Mouse (Mus musculus) embryonic facial prominence, embryonic 13.5 days (tissue): Measurements from ENCODE around the gene D130043K22Rik. TPM values are rescaled to one million over a fixed set of nuclear protein-coding genes. Genes with fewer than 3 reads are reported as not detected.

Experiments used
- ATAC-seq: fragments of 200-750 bp; cut with Nextera tagmentation; 2 replicates; pipeline ENCODE4 v1.8.0; 2017; ENCODE audit warnings: low read depth; ENCODE audit not compliant: insufficient number of reproducible peaks, insufficient read depth, low FRiP score, low TSS enrichment
- H3K27ac ChIP-seq: fragments of 300-500 bp; sonication (generic); 2 replicates; pipeline ENCODE4 v1.5.1; 2015; ENCODE audit warnings: moderate library complexity, mild to moderate bottlenecking, inconsistent platforms
- H3K27me3 ChIP-seq: fragments of 300-500 bp; sonication (generic); 2 replicates; pipeline ENCODE4 v1.6.1; 2015; ENCODE audit warnings: mild to moderate bottlenecking, inconsistent platforms
- H3K36me3 ChIP-seq: fragments of 300-500 bp; sonication (generic); 2 replicates; pipeline ENCODE4 v1.6.1; 2015; ENCODE audit warnings: mild to moderate bottlenecking, inconsistent platforms
- H3K4me1 ChIP-seq: fragments of 300-500 bp; sonication (generic); 2 replicates; pipeline ENCODE4 v1.6.1; 2015; ENCODE audit warnings: inconsistent platforms
- H3K4me2 ChIP-seq: fragments of 300-500 bp; sonication (generic); 2 replicates; pipeline ENCODE4 v1.6.1; 2015; ENCODE audit warnings: moderate library complexity, mild to moderate bottlenecking, inconsistent platforms
- H3K4me3 ChIP-seq: fragments of 300-500 bp; sonication (generic); 2 replicates; pipeline ENCODE4 v1.5.1; 2015; ENCODE audit warnings: mild to moderate bottlenecking, inconsistent platforms
- H3K9ac ChIP-seq: fragments of 300-500 bp; sonication (generic); 2 replicates; pipeline ENCODE4 v1.6.1; 2015; ENCODE audit warnings: mild to moderate bottlenecking, inconsistent platforms
- H3K9me3 ChIP-seq: fragments of 300-500 bp; sonication (generic); 2 replicates; pipeline ENCODE4 v1.6.1; 2016; ENCODE audit warnings: inconsistent platforms
- WGBS: fragments of 180-500 bp; shearing (Covaris S2); methylation state at CpG from one replicate; pipeline ENCODE4 v1.1.7; 2015; ENCODE audit warnings: mixed read lengths; 5-methylcytosine and 5-hydroxymethylcytosine counted together
- polyA plus RNA-seq: library from polyadenylated mRNA; unstranded; fragments of >200 nt; fragmentation: Nextera tagmentation; extraction: Ambion mirVana; gene quantifications from 2 replicates; pipeline ENCODE4 v1.2.1, GENCODE M21; 2015

The D130043K22Rik gene
- 0.22 and 0.87 TPM in 2 replicates for polyA plus RNA-seq

DNA sequence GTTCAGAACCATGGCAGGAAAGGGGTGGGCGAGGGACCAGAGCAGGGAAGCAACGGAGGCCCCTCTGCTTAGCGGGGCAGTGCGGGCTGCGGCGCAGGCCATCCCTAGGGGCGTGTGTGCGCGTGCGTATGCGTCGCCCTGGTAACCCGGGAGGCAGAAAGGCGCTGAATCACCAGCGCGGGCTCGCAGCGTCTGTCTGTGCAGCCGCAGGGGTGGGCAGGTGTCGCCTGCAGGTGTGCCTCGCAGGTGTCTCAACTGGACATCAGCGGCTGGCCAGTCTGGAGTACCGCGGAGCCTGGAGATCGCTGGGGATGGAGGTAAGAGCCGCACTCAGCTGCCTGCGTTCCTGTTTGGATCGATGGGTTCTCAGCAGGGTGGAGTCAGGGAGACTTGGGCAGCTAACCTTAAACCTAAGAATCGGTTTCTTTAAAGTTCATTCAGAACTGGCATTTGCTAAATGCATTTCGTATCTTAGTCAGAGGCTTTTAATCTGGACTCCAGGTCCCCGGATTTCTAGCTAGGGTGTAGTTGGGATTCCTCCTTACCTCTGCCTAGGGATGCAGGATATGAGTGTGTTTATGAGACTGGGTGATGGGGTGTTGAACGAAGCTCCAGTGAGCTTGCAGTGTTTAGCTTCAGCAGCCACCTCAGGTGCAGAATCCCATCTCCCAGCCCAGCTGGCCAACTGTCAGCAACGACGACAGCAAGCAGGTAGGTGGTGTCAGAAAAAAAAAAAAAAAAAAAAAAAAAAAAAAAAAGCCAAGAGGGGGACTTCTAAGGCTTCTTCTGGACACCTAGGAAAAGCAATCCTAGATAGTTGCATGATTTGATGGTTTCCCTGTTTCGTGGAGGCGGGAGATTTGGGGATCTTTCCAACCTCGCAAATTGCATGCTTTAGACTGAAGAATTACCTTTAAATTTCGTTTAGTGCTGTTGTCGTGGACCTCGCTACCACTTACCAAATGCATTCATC lies at the start of gene D130043K22Rik:
Gene D130043K22Rik (plus strand): TSS at position 153 of the 973 bp plus-strand sequence.
- no peaks in the 10 kb centered on the region for H3K27me3 ChIP-seq
- H3K9ac ChIP-seq, result peak within 1 kb of the TSS; percentile 66
- no peaks in the 10 kb centered on the region for H3K9me3 ChIP-seq
- peaks cover 11% of the 10 kb centered on the region for H3K36me3 ChIP-seq
- peaks cover 12% of the 10 kb centered on the region for H3K4me1 ChIP-seq
- peak; percentile 72; the same call in 1 of the 2 replicates for ATAC-seq
- H3K27ac ChIP-seq, result no peak within 1 kb of the TSS
- 11% methylated on average over 40 of the region's 40 CpGs for WGBS
- H3K4me2 ChIP-seq, result peak within 1 kb of the TSS; percentile 94
- H3K4me3 ChIP-seq, result peak within 1 kb of the TSS; percentile 52

DNA sequence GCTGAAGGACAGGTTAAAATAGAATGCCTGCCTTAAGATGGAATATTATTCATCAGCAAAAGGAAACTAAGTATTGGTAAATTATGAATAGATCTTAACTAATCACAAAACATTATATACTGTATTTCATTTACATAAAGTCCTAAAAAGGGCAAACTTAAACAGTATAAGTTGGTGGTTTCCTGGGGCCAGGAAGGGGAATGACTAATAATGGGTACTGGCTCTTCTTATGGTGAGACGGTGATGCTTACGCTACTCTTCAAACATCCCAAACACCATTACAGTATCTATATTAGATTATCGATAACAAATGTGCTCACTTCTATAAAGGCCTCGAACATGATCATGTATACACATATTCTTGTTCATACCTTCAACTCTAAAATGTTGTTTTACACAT lies 46.2 kb upstream of the D130043K22Rik start:
- Histone ChIP-seq H3K9me3 (no peaks in the 10 kb centered on the region), H3K27ac (no peak overlapping the region), H3K9ac (no peak overlapping the region), H3K27me3 (no peaks in the 10 kb centered on the region), H3K4me1 (peaks cover 10% of the 10 kb centered on the region), H3K4me3 (no peak overlapping the region), H3K4me2 (no peak overlapping the region), H3K36me3 (no peaks in the 10 kb centered on the region)
- no peak for ATAC-seq
- WGBS, result 95% methylated on average over 4 of the region's 4 CpGs

DNA sequence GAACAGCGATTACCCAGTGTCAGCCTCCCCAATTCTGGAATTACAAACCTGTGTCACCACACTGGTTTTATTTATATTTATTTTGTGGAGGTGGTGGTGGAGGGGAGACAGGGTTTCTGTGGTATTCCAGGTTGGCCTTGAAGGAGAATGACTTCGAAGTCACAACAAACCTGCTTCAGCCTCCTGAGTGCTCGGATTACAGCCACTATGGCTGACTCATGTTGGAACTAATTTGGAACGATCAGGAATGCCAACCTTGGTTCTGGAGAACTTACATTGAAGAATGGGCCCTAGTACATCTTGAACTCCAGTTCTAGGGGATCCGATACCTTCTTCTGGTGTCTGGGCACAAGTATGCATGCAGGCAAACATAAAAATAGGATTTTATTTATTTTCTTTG lies 45.6 kb upstream of the D130043K22Rik start:
- ATAC-seq, result no peak
- Histone ChIP-seq H3K4me3 (peak overlapping the region; percentile 99), H3K27me3 (no peaks in the 10 kb centered on the region), H3K9me3 (no peaks in the 10 kb centered on the region), H3K4me2 (peak overlapping the region; percentile 85), H3K9ac (no peak overlapping the region), H3K4me1 (peaks cover 14% of the 10 kb centered on the region), H3K36me3 (no peaks in the 10 kb centered on the region), H3K27ac (no peak overlapping the region)
- WGBS, result 63% methylated on average over 5 of the region's 5 CpGs

DNA sequence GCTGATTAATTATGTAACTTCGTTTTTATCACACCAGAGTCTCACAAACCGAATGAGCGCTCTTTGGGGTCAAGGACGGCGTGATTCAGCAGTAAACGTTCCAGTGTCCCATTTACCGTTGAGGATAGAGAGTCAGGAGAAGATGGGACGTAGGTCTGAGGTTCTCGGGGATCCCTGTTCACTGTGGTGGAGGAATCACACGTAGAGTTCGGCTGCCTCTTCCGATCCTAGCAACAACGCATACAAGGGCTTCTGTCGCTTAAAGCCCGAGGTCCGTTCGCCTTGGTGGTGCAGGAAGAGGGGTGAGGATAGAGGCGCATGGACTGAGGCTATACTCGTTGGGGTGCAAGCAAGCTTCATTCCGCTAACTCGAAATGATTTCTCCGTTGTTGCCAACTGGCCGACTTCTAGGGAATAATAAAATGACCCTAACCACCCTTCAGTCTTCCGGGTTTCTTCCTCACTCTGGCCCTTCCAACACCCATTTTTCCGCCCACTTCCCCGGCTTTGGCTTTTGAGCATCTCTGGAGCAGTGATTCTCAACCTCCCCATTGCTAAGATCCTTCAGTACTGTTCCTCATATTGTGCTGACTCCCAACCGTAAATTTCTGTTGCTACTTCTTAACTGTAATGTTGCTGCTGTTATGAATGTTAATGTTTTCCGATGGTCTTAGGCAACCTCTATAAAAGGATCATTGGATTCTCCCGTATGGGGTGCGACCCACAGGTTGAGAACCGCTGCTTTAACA lies 44.8 kb upstream of the D130043K22Rik start:
- under 1% methylated on average over 31 of the region's 31 CpGs for WGBS
- no peaks in the 10 kb centered on the region for H3K9me3 ChIP-seq
- H3K4me3 ChIP-seq, result peak overlapping the region; percentile 99
- no peaks in the 10 kb centered on the region for H3K27me3 ChIP-seq
- peaks cover 3% of the 10 kb centered on the region; the same call in 1 of the 2 replicates for H3K36me3 ChIP-seq
- peaks cover 17% of the 10 kb centered on the region for H3K4me1 ChIP-seq
- peak overlapping the region; percentile 85 for H3K4me2 ChIP-seq
- peak overlapping the region; percentile 82 for H3K27ac ChIP-seq
- peak; percentile 5; the same call in 1 of the 2 replicates for ATAC-seq
- peak overlapping the region; percentile 73 for H3K9ac ChIP-seq

DNA sequence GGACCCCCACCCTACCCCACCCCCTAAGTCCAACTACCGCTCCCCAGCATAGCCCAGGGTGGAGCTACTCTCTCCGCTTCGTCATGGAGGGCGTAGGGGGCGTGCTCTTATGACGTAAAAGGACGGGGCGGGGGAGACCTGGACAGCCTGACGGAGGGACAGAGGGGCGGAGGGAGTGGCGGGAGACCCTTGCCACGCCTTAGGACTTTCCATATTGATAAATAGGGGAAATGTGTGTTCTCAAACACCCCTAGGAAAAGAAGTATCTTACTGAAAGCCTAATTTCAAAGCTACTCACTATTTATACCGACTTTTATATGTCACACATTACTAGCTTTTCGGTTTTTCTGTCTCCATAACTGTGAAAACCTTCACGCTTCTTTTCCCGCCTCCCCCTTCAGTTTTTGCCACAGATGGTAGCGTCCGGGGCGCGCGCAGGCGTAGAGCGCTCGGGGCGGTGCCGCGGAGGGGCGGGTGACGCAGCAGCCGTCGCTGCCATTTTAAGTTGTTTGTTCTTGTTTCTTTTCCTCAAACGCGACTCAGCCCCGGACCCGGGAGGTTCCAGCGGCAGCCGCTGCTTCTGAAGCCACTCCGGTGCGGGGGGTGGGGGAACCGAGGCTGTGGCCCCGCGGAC lies 44.1 kb upstream of the D130043K22Rik start:
- ATAC-seq, result peak; percentile 97
- Histone ChIP-seq H3K9me3 (no peaks in the 10 kb centered on the region), H3K4me1 (peaks cover 17% of the 10 kb centered on the region), H3K4me3 (peak overlapping the region; percentile 99), H3K27me3 (no peaks in the 10 kb centered on the region), H3K9ac (peak overlapping the region; percentile 99), H3K4me2 (peak overlapping the region; percentile 85), H3K27ac (peak overlapping the region; percentile 100), H3K36me3 (peaks cover 9% of the 10 kb centered on the region)
- WGBS, result under 1% methylated on average over 42 of the region's 42 CpGs

DNA sequence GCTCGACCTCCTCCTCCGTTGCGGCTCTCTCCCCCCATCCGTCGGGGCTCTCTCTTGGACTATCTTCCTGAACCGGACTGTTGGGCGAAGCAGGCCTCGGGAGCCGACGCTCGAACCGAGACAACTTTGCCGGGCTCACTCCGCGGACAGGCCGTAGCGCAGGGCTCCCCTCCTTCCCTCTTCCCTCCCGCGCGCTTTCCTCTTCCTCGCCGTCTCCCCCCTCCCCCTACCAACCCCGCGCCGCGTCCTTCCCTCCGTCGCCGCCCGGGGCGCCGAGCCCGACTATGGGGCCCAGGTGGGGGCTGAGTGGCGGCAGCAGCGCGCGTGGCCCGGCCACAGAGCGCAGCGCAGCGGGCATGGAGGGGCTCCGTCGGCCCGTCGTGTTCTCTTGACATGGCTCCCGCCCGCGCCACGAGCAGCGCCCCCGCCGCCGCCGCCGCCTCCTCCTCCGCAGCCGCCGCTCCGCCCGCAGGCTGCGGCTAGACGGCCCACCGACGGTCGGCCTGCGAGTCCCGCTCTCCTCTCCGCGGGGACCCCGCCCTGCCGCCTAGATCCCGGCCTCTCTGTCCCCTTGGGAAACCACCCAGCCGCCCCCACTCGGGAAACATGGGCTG lies 43.5 kb upstream of the D130043K22Rik start, which contains the start of gene BC005537:
Gene BC005537 (plus strand): TSS at position 350 of the 614 bp plus-strand sequence.
- H3K27me3 ChIP-seq, result no peaks in the 10 kb centered on the region
- H3K27ac ChIP-seq, result peak within 1 kb of the TSS; percentile 100
- peaks cover 17% of the 10 kb centered on the region for H3K4me1 ChIP-seq
- peaks cover 13% of the 10 kb centered on the region for H3K36me3 ChIP-seq
- no peaks in the 10 kb centered on the region for H3K9me3 ChIP-seq
- WGBS, result under 1% methylated on average over 69 of the region's 74 CpGs
- peak within 1 kb of the TSS; percentile 99 for H3K4me3 ChIP-seq
- peak within 1 kb of the TSS; percentile 99 for H3K9ac ChIP-seq
- ATAC-seq, result peak; percentile 33
- peak within 1 kb of the TSS; percentile 85 for H3K4me2 ChIP-seq

DNA sequence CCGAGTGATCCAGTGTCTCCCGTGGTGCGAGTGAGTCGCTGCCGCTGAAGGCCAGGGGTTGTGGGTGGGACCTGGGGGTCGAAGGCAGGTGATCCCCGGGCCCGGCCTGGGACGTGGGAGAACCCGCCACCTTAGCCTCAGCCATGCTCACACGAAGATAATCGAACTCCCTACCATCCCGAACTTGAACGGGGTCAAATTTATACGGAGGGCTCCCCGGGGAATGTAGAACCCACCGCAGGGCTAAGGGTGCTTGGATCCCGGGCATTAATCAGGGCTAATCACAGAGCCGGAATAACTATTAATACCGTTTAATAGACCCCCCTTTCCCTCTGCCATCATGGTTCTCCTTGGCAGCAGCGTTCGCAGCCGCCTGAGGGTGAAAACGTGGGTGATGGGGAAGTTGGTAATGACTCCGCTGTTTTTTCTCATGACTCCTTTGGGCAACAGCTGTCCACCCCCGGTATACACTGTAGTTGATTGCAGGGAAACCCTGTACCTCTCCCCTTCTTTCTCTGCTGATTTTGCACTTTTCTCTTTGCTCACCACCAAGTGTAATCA lies 42.7 kb upstream of the D130043K22Rik start:
- H3K4me3 ChIP-seq, result peak overlapping the region; percentile 99
- ATAC-seq, result no peak
- H3K27ac ChIP-seq, result peak overlapping the region; percentile 100; the same call in 1 of the 2 replicates
- under 1% methylated on average over 26 of the region's 26 CpGs for WGBS
- H3K27me3 ChIP-seq, result no peaks in the 10 kb centered on the region
- peaks cover 17% of the 10 kb centered on the region for H3K4me1 ChIP-seq
- H3K36me3 ChIP-seq, result peaks cover 16% of the 10 kb centered on the region
- H3K9me3 ChIP-seq, result no peaks in the 10 kb centered on the region
- H3K4me2 ChIP-seq, result peak overlapping the region; percentile 85
- peak overlapping the region; percentile 99 for H3K9ac ChIP-seq

DNA sequence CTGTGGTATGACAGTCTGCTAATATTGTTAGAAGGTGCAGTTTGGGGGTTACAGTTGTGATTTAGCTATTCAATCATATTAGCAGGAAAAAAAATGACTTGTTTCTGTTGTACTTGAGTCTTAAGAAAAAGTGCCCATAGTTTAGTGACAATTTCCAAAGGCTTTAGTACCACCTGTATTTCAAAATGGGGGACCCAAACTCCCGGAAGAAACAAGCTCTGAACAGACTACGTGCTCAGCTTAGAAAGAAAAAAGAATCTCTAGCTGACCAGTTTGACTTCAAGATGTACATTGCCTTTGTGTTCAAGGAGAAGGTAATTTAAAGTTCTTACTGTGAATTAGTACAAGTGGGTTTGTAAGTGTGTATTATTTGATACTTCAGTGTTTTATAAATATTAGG lies 41.7 kb upstream of the D130043K22Rik start:
- Histone ChIP-seq H3K4me2 (peak overlapping the region; percentile 85), H3K27ac (no peak overlapping the region), H3K9ac (peak overlapping the region; percentile 99; the same call in 1 of the 2 replicates), H3K4me1 (peaks cover 17% of the 10 kb centered on the region), H3K4me3 (peak overlapping the region; percentile 99), H3K36me3 (peaks cover 26% of the 10 kb centered on the region), H3K27me3 (no peaks in the 10 kb centered on the region), H3K9me3 (no peaks in the 10 kb centered on the region)
- ATAC-seq, result no peak
- WGBS, result 26% methylated on average over 2 of the region's 2 CpGs

DNA sequence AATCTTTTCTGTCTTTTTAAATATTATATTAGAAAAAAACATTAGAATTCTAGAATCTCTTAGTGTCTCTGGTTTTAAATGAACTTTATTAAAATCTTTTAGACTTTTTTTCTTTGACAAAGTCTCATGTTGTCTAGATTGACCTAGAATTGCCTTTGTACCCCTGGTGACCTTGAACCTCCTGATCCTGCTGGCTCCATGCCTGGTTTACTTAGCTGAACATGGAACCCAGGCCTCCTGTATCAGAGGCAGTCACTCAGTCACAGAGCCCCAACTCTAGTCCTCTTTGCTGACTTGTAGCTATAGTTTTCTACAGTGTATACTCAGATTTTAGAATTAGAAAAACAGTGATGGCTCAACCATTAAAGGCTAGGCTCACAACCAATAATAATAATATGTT lies 38.9 kb upstream of the D130043K22Rik start:
- Histone ChIP-seq H3K4me2 (no peak overlapping the region), H3K9ac (no peak overlapping the region), H3K27me3 (no peaks in the 10 kb centered on the region), H3K27ac (no peak overlapping the region), H3K9me3 (no peaks in the 10 kb centered on the region), H3K4me3 (no peak overlapping the region), H3K4me1 (peaks cover 14% of the 10 kb centered on the region), H3K36me3 (peaks cover 52% of the 10 kb centered on the region)
- ATAC-seq, result no peak

DNA sequence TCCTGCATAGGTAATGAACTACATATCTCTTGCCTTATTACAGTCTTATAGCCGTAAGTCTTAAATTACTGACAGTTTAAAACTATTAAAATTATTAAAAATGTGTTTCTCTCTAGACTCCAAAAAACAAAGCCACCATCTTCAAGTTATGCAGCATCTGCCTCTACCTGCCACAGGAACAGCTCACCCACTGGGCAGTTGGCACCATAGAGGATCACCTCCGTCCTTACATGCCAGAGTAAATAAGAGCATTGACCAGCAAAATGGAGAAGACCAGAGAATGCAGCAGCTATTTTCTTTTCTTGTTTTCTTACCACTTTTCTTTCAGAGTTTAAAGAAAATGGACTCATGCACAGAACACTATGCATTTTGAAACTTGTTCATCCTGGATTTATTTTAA lies 32.4 kb upstream of the D130043K22Rik start:
- Histone ChIP-seq H3K4me1 (no peaks in the 10 kb centered on the region), H3K9me3 (no peaks in the 10 kb centered on the region), H3K27me3 (no peaks in the 10 kb centered on the region), H3K4me3 (no peak overlapping the region), H3K4me2 (no peak overlapping the region), H3K27ac (no peak overlapping the region), H3K9ac (no peak overlapping the region), H3K36me3 (peaks cover 68% of the 10 kb centered on the region)
- no peak for ATAC-seq
- 96% methylated on average over 2 of the region's 2 CpGs for WGBS
